Mouse (Mus musculus) cerebellum, postnatal 10 days (tissue): Measurements from ENCODE around the gene 2310003L06Rik.
A peak's percentile ranks its signal among the peaks of the same experiment; 100 is the strongest.

Experiments used
- DNase-seq, 2 experiments: peaks; one replicate each; pipeline ENCODE4 v3.0.0; 2021; ENCODE audit warnings: mixed read lengths in 2 of 2

2310003L06Rik gene

GRCm38 (mm10) chr5:87969201-87969600, at the start of gene 2310003L06Rik, which contains the start of gene Gm28434:
TSS of gene 2310003L06Rik (plus strand) at chr5:87969459.
TSS of gene Gm28434 (plus strand) at chr5:87969517.
- DNase-seq = no peak

GRCm38 (mm10) chr5:87925372-87925771, 43.9 kb upstream of the 2310003L06Rik start, which contains the start of gene Csn3:
TSS of gene Csn3 (plus strand) at chr5:87925579.
- no peak for DNase-seq

- DNase-seq = no peak
Observed at GRCm38 (mm10) chr5:87931603-87932002, 37.7 kb upstream of the 2310003L06Rik start.

GRCm38 (mm10) chr5:87940752-87941151, 28.5 kb upstream of the 2310003L06Rik start:
- peak; percentile 3 to 20 for DNase-seq

- DNase-seq = no peak
Observed at GRCm38 (mm10) chr5:87942515-87942914, 26.7 kb upstream of the 2310003L06Rik start.

- no peak for DNase-seq
Observed at GRCm38 (mm10) chr5:87951836-87952235, 17.4 kb upstream of the 2310003L06Rik start.

- DNase-seq = no peak
Observed at GRCm38 (mm10) chr5:87979139-87979538, 9.9 kb downstream of the 2310003L06Rik start, which contains the start of gene Cabs1. TSS of gene Cabs1 (plus strand) at chr5:87979439.

GRCm38 (mm10) chr5:87982468-87983214, 13.4 kb downstream of the 2310003L06Rik start:
- DNase-seq = peak; percentile 8 to 9

- DNase-seq = no peak
Observed at GRCm38 (mm10) chr5:88002249-88002648, 33.0 kb downstream of the 2310003L06Rik start, which contains the start of gene Smr3a. TSS of gene Smr3a (plus strand) at chr5:88002549.

GRCm38 (mm10) chr5:88005241-88005640, 36.0 kb downstream of the 2310003L06Rik start:
- no peak for DNase-seq
